Mouse (Mus musculus): ENCODE measurements around the gene Gm20388.

GRCm38 (mm10) chr8:120379015-120379414, 468.4 kb downstream of the Gm20388 start:
- TF ChIP-seq CTCF (IDR thresholded peaks at IDR 0.05; ENCODE audit: low read depth) = no peak
- TF ChIP-seq EP300 (IDR thresholded peaks at IDR 0.05; ENCODE audit: low read depth) = no peak

All from liver, embryonic 14.5 days (tissue).